Mouse (Mus musculus): ENCODE results near the gene Cbfb. TPM values are rescaled to one million over a fixed set of nuclear protein-coding genes. Genes with fewer than 3 reads are reported as not detected.
A peak's percentile ranks its signal among the peaks of the same experiment; 100 is the strongest.

Cbfb gene
- total RNA-seq, 1 experiment: 47.0 TPM

DNA sequence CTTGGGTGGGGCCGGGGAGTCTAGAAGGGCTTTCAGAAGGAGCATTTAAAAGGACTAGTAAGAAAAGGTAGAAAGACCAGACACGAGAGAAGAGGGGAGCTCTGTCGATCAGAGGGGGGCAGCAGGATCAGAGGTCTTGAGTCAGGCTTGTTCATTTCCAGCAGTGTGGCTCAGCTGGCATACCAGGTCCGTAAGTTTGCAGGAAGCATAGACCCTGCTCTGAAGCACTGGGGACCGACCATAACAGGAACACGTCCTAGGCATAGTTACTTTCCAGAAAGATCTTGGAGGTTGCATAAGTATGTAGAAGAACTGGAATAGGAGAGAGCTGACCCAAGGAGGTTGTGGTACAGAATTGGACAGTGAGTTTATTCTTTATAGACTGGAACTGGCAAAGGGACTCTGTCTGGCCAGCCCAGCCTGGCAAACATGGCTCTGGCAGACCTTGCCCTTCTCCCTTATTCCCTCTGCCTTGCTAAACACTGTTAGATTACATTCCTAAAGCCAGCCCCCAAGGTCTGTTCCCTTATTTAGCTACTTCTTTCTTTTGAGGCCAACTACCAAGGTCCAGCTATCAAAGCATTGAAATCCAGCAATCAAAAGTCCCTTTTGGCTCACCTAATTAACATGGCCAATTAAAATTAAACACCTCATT lies 15.3 kb upstream of the Cbfb start:
- in situ Hi-C loops (cut with MboI; ENCODE audit: low sequenced_read_pairs in 2 of 2, unreplicated experiment in 2 of 2): no loop called here
- Histone ChIP-seq H3K9me3 (ENCODE audit: control insufficient read depth, insufficient read depth, low read depth, low read length) (no peaks in the 10 kb centered on the region), H3K4me1 (ENCODE audit: control insufficient read depth in 2 of 2, insufficient read depth in 2 of 2, low read length in 2 of 2, poor library complexity in 1 of 2) (peaks cover 0 to 5% of the 10 kb centered on the region in 2 experiments; a peak in 3 of 4 replicates), H3K9ac (ENCODE audit: insufficient read depth, low read depth, low read length, poor library complexity, severe bottlenecking) (no peak overlapping the region), H3K4me3 (ENCODE audit: insufficient read depth in 1 of 2, low read depth in 1 of 2, low read length in 2 of 2, poor library complexity in 1 of 2, severe bottlenecking in 1 of 2) (no peak overlapping the region), H3K27ac (ENCODE audit: insufficient read depth, low read depth, low read length, poor library complexity, severe bottlenecking) (no peak overlapping the region), H3K36me3 (ENCODE audit: control insufficient read depth, insufficient read depth, low read length, poor library complexity, severe bottlenecking) (no peaks in the 10 kb centered on the region)
- no peak for TF ChIP-seq HCFC1 (IDR thresholded peaks at IDR 0.05; ENCODE audit: borderline replicate concordance, insufficient read depth, low read length)
- no peak for DNase-seq (ENCODE audit: low read depth, low spot score)

DNA sequence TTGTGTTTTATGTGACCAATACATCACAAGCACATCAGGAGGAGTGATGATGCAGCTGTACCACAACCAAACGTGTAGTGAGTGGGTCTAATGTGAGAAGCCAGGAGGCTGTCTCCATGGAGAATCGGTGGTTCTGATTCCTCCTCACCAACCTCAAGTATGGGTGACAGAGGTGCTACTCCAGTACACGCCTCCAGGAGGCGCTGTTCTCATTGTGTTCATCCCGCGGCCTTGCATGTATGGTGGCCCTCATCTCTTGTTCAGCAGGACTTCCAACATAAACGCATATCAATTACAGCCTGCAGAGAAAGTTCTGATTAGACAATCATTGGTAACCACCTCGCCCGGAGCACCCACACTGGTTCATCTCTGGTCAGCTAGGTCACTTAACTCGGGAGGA lies 12.9 kb upstream of the Cbfb start:
- Histone ChIP-seq H3K36me3 (ENCODE audit: control insufficient read depth, insufficient read depth, low read length, poor library complexity, severe bottlenecking) (no peaks in the 10 kb centered on the region), H3K4me3 (ENCODE audit: insufficient read depth in 1 of 2, low read depth in 1 of 2, low read length in 2 of 2, poor library complexity in 1 of 2, severe bottlenecking in 1 of 2) (no peak overlapping the region), H3K9ac (ENCODE audit: insufficient read depth, low read depth, low read length, poor library complexity, severe bottlenecking) (no peak overlapping the region), H3K4me1 (ENCODE audit: control insufficient read depth in 2 of 2, insufficient read depth in 2 of 2, low read length in 2 of 2, poor library complexity in 1 of 2) (peaks cover 0 to 5% of the 10 kb centered on the region in 2 experiments; a peak in 2 of 4 replicates), H3K27ac (ENCODE audit: insufficient read depth, low read depth, low read length, poor library complexity, severe bottlenecking) (no peak overlapping the region), H3K9me3 (ENCODE audit: control insufficient read depth, insufficient read depth, low read depth, low read length) (no peaks in the 10 kb centered on the region)
- in situ Hi-C loops (cut with MboI; ENCODE audit: low sequenced_read_pairs in 2 of 2, unreplicated experiment in 2 of 2): no loop called here
- no peak for TF ChIP-seq HCFC1 (IDR thresholded peaks at IDR 0.05; ENCODE audit: borderline replicate concordance, insufficient read depth, low read length)
- TF ChIP-seq ZNF384 (IDR thresholded peaks at IDR 0.05; ENCODE audit: low read depth, low read length): no peak
- no peak for TF ChIP-seq MAFK (IDR thresholded peaks at IDR 0.05; ENCODE audit: insufficient read depth, low read depth, low read length)
- peak; percentile 51 for DNase-seq (ENCODE audit: low read depth, low spot score)

DNA sequence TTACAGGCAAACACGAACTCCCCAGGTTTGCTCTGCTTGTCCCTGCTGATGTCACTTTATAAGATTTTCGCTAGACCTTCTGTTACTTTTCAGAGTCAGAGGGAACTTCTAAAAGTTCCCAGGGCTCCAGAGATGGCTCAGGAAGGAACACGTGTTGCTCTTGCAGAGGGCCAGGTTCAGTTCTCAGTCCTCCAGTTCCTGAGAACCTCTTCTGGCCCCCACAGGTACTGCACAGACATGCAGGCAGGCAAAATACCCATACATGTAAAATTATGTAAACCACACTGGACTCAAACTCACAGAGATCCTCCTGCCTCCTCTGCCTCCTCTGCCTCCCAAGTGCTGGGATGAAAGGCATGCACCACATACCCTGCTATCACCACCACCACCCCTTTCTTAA lies 12.4 kb upstream of the Cbfb start:
- no peaks in the 10 kb centered on the region for H3K9me3 ChIP-seq (ENCODE audit: control insufficient read depth, insufficient read depth, low read depth, low read length)
- peaks cover 0 to 3% of the 10 kb centered on the region in 2 experiments; a peak in 2 of 4 replicates for H3K4me1 ChIP-seq (ENCODE audit: control insufficient read depth in 2 of 2, insufficient read depth in 2 of 2, low read length in 2 of 2, poor library complexity in 1 of 2)
- no peak overlapping the region for H3K4me3 ChIP-seq (ENCODE audit: insufficient read depth in 1 of 2, low read depth in 1 of 2, low read length in 2 of 2, poor library complexity in 1 of 2, severe bottlenecking in 1 of 2)
- no peaks in the 10 kb centered on the region for H3K36me3 ChIP-seq (ENCODE audit: control insufficient read depth, insufficient read depth, low read length, poor library complexity, severe bottlenecking)
- in situ Hi-C loops (cut with MboI; ENCODE audit: low sequenced_read_pairs in 2 of 2, unreplicated experiment in 2 of 2): no loop called here
- TF ChIP-seq MAFK (IDR thresholded peaks at IDR 0.05; ENCODE audit: insufficient read depth, low read depth, low read length) (no peak), HCFC1 (IDR thresholded peaks at IDR 0.05; ENCODE audit: borderline replicate concordance, insufficient read depth, low read length) (no peak), CHD2 (IDR thresholded peaks at IDR 0.05; ENCODE audit: low read depth, low read length) (no peak), ZNF384 (IDR thresholded peaks at IDR 0.05; ENCODE audit: low read depth, low read length) (no peak), ZC3H11A (IDR thresholded peaks at IDR 0.05; ENCODE audit: borderline replicate concordance, low read depth, low read length) (no peak)
- H3K27ac ChIP-seq (ENCODE audit: insufficient read depth, low read depth, low read length, poor library complexity, severe bottlenecking): no peak overlapping the region
- DNase-seq (ENCODE audit: low read depth, low spot score): no peak
- H3K9ac ChIP-seq (ENCODE audit: insufficient read depth, low read depth, low read length, poor library complexity, severe bottlenecking): no peak overlapping the region

GRCm38 (mm10) chr8:105161121-105161652 lies 9.3 kb upstream of the Cbfb start:
- H3K9me3 ChIP-seq (ENCODE audit: control insufficient read depth, insufficient read depth, low read depth, low read length): no peaks in the 10 kb centered on the region
- TF ChIP-seq CHD2 (IDR thresholded peaks at IDR 0.05; ENCODE audit: low read depth, low read length): no peak
- no peak for TF ChIP-seq ZC3H11A (IDR thresholded peaks at IDR 0.05; ENCODE audit: borderline replicate concordance, low read depth, low read length)
- TF ChIP-seq ZNF384 (IDR thresholded peaks at IDR 0.05; ENCODE audit: low read depth, low read length): no peak
- TF ChIP-seq MAFK (IDR thresholded peaks at IDR 0.05; ENCODE audit: insufficient read depth, low read depth, low read length): no peak
- no peak for TF ChIP-seq HCFC1 (IDR thresholded peaks at IDR 0.05; ENCODE audit: borderline replicate concordance, insufficient read depth, low read length)
- no peak overlapping the region for H3K4me3 ChIP-seq (ENCODE audit: insufficient read depth in 1 of 2, low read depth in 1 of 2, low read length in 2 of 2, poor library complexity in 1 of 2, severe bottlenecking in 1 of 2)
- H3K9ac ChIP-seq (ENCODE audit: insufficient read depth, low read depth, low read length, poor library complexity, severe bottlenecking): no peak overlapping the region
- DNase-seq (ENCODE audit: low read depth, low spot score): no peak
- peaks cover 0 to 9% of the 10 kb centered on the region in 2 experiments; a peak in 2 of 4 replicates for H3K4me1 ChIP-seq (ENCODE audit: control insufficient read depth in 2 of 2, insufficient read depth in 2 of 2, low read length in 2 of 2, poor library complexity in 1 of 2)
- no peak overlapping the region for H3K27ac ChIP-seq (ENCODE audit: insufficient read depth, low read depth, low read length, poor library complexity, severe bottlenecking)
- in situ Hi-C loops (cut with MboI; ENCODE audit: low sequenced_read_pairs in 2 of 2, unreplicated experiment in 2 of 2): no loop called here
- no peaks in the 10 kb centered on the region for H3K36me3 ChIP-seq (ENCODE audit: control insufficient read depth, insufficient read depth, low read length, poor library complexity, severe bottlenecking)

Measured in ES-E14 (cell line).